Mouse (Mus musculus) kidney, embryonic 16.5 days (tissue): Measurements from ENCODE around the gene Barx1. TPM values are rescaled to one million over a fixed set of nuclear protein-coding genes. Genes with fewer than 3 reads are reported as not detected.

Experiments
- ATAC-seq: fragments of 200-750 bp; cut with Nextera tagmentation; 2 replicates; pipeline ENCODE4 v1.8.0; 2017; ENCODE audit warnings: moderate TSS enrichment; ENCODE audit not compliant: low FRiP score, low TSS enrichment
- H3K27ac ChIP-seq: fragments of 300-500 bp; sonication (generic); 2 replicates; pipeline ENCODE4 v1.5.1; 2014; ENCODE audit warnings: low read length
- H3K27me3 ChIP-seq: fragments of 300-500 bp; sonication (generic); 2 replicates; pipeline ENCODE4 v1.6.1; 2014; ENCODE audit warnings: low read length, control low read depth, mixed read lengths; ENCODE audit not compliant: insufficient read depth
- H3K36me3 ChIP-seq: fragments of 300-500 bp; sonication (generic); 2 replicates; pipeline ENCODE4 v1.6.1; 2014; ENCODE audit warnings: low read length, control low read depth, mixed read lengths; ENCODE audit not compliant: insufficient read depth
- H3K4me1 ChIP-seq: fragments of 300-500 bp; sonication (generic); 2 replicates; pipeline ENCODE4 v1.6.1; 2014; ENCODE audit warnings: low read length, control low read depth, mixed read lengths; ENCODE audit not compliant: insufficient read depth
- H3K4me2 ChIP-seq: fragments of 300-500 bp; sonication (generic); replicated peaks from 2 replicates; pipeline ENCODE4 v1.6.1; 2014; ENCODE audit warnings: low read depth, low read length
- H3K4me3 ChIP-seq: fragments of 300-500 bp; sonication (generic); 2 replicates; pipeline ENCODE4 v1.5.1; 2014; ENCODE audit warnings: mild to moderate bottlenecking, low read length
- H3K9ac ChIP-seq: fragments of 300-500 bp; sonication (generic); replicated peaks from 2 replicates; pipeline ENCODE4 v1.6.1; 2014; ENCODE audit warnings: low read length
- H3K9me3 ChIP-seq: fragments of 300-500 bp; sonication (generic); 2 replicates; pipeline ENCODE4 v1.6.1; 2016; ENCODE audit warnings: low read length, control low read depth
- WGBS: fragments of 180-500 bp; shearing (Covaris S2); extraction: QIAGEN DNeasy Blood & Tissue Kit; methylation state at CpG from one replicate; pipeline ENCODE4 v1.1.7; 2014; 5-methylcytosine and 5-hydroxymethylcytosine counted together
- polyA plus RNA-seq: library from polyadenylated mRNA; unstranded; fragments of >200 nt; fragmentation: Nextera tagmentation; extraction: Ambion mirVana; gene quantifications from 2 replicates; pipeline ENCODE4 v1.2.1, GENCODE M21; 2015

The Barx1 gene
- 0.11 and 0.13 TPM in 2 replicates for polyA plus RNA-seq

- Histone ChIP-seq H3K4me1 (peaks cover 23% of the 10 kb centered on the region), H3K27ac (no peak within 1 kb of the TSS)
- 0 out of 2 replicates have a peak, but pooled peaks have one; percentile 44 for ATAC-seq
Observed at GRCm38 (mm10) chr13:48662431-48663143, at the start of gene Barx1. TSS of gene Barx1 (plus strand) at chr13:48662998.

GRCm38 (mm10) chr13:48614525-48614924, 48.3 kb upstream of the Barx1 start:
- H3K27me3 ChIP-seq: no peaks in the 10 kb centered on the region
- peaks cover 18% of the 10 kb centered on the region for H3K9me3 ChIP-seq
- no peak overlapping the region for H3K27ac ChIP-seq
- H3K36me3 ChIP-seq: peaks cover 9% of the 10 kb centered on the region
- no peak for ATAC-seq
- H3K4me2 ChIP-seq: no peak overlapping the region
- H3K4me1 ChIP-seq: no peaks in the 10 kb centered on the region
- no peak overlapping the region for H3K9ac ChIP-seq
- 92% methylated on average over 2 of the region's 2 CpGs for WGBS
- no peak overlapping the region for H3K4me3 ChIP-seq

More at GRCm38 (mm10) chr13:48662431-48663143, at the start of gene Barx1:
- no peaks in the 10 kb centered on the region for H3K9me3 ChIP-seq
- under 1% methylated on average over 35 of the region's 73 CpGs for WGBS
- peak within 1 kb of the TSS; percentile 51; the same call in 1 of the 2 replicates for H3K9ac ChIP-seq
- peaks cover 100% of the 10 kb centered on the region for H3K27me3 ChIP-seq
- H3K36me3 ChIP-seq: no peaks in the 10 kb centered on the region
- H3K4me2 ChIP-seq: peak within 1 kb of the TSS; percentile 86
- H3K4me3 ChIP-seq: peak within 1 kb of the TSS; percentile 52

DNA sequence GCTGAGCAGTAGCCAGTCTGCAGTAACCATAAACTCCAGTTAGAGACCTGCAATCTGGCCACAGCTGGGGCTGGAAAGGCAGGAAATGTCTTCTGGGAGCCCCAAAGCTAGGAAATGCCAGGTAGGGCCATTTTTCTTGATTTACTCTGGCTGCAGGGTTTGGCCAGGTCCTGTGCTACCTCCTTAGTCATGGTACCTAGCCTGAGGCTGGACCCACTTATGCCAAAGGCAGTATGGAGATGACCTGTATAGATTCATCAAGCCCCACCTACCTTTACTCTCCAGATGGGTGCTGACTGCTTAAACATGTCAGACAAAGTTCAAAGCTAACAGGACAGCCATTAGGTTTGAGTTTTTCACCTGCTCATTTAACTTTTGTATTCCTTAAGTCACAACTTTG, 45.0 kb upstream of the Barx1 start:
- Histone ChIP-seq H3K27me3 (no peaks in the 10 kb centered on the region), H3K9me3 (peaks cover 18% of the 10 kb centered on the region), H3K36me3 (peaks cover 9% of the 10 kb centered on the region), H3K4me2 (no peak overlapping the region), H3K27ac (peak overlapping the region; percentile 78), H3K9ac (no peak overlapping the region), H3K4me3 (no peak overlapping the region), H3K4me1 (no peaks in the 10 kb centered on the region)
- ATAC-seq: 0 out of 2 replicates have a peak, but pooled peaks have one; percentile 57

GRCm38 (mm10) chr13:48618890-48619289, 43.9 kb upstream of the Barx1 start:
- Histone ChIP-seq H3K27me3 (no peaks in the 10 kb centered on the region), H3K9ac (no peak overlapping the region), H3K4me2 (no peak overlapping the region), H3K4me1 (no peaks in the 10 kb centered on the region), H3K27ac (no peak overlapping the region), H3K9me3 (peaks cover 18% of the 10 kb centered on the region), H3K36me3 (peaks cover 9% of the 10 kb centered on the region), H3K4me3 (no peak overlapping the region)
- 70% methylated on average over 4 of the region's 4 CpGs for WGBS
- no peak for ATAC-seq

- H3K36me3 ChIP-seq: no peaks in the 10 kb centered on the region
- peak; percentile 82 for ATAC-seq
- H3K27me3 ChIP-seq: peaks cover 4% of the 10 kb centered on the region; the same call in 1 of the 2 replicates
- H3K4me1 ChIP-seq: peaks cover 5% of the 10 kb centered on the region; the same call in 1 of the 2 replicates
- peak overlapping the region; percentile 77 for H3K4me3 ChIP-seq
- H3K4me2 ChIP-seq: peak overlapping the region; percentile 89
- H3K9me3 ChIP-seq: no peaks in the 10 kb centered on the region
- peak overlapping the region; percentile 93 for H3K9ac ChIP-seq
- H3K27ac ChIP-seq: peak overlapping the region; percentile 87
- WGBS: 1% methylated on average over 26 of the region's 26 CpGs
Observed at GRCm38 (mm10) chr13:48624968-48625398, 37.8 kb upstream of the Barx1 start.

GRCm38 (mm10) chr13:48625433-48626184, 37.2 kb upstream of the Barx1 start, which contains the start of gene Ptpdc1:
TSS of gene Ptpdc1 (minus strand) at chr13:48625664.
- H3K9me3 ChIP-seq: no peaks in the 10 kb centered on the region
- peak; percentile 100 for ATAC-seq
- H3K36me3 ChIP-seq: no peaks in the 10 kb centered on the region
- H3K4me3 ChIP-seq: peak within 1 kb of the TSS; percentile 77
- peaks cover 5% of the 10 kb centered on the region; the same call in 1 of the 2 replicates for H3K4me1 ChIP-seq
- H3K4me2 ChIP-seq: peak within 1 kb of the TSS; percentile 89
- H3K27me3 ChIP-seq: peaks cover 4% of the 10 kb centered on the region; the same call in 1 of the 2 replicates
- WGBS: 2% methylated on average over 71 of the region's 76 CpGs
- H3K27ac ChIP-seq: peak within 1 kb of the TSS; percentile 87
- peak within 1 kb of the TSS; percentile 93 for H3K9ac ChIP-seq

- WGBS: 77% methylated on average over 5 of the region's 5 CpGs
- H3K9me3 ChIP-seq: no peaks in the 10 kb centered on the region
- no peaks in the 10 kb centered on the region for H3K36me3 ChIP-seq
- no peak for ATAC-seq
- H3K4me1 ChIP-seq: peaks cover 4% of the 10 kb centered on the region; the same call in 1 of the 2 replicates
- H3K4me3 ChIP-seq: no peak overlapping the region
- H3K9ac ChIP-seq: no peak overlapping the region
- H3K4me2 ChIP-seq: no peak overlapping the region
- no peaks in the 10 kb centered on the region for H3K27me3 ChIP-seq
- no peak overlapping the region for H3K27ac ChIP-seq
Observed at GRCm38 (mm10) chr13:48631691-48632090, 31.1 kb upstream of the Barx1 start.

DNA sequence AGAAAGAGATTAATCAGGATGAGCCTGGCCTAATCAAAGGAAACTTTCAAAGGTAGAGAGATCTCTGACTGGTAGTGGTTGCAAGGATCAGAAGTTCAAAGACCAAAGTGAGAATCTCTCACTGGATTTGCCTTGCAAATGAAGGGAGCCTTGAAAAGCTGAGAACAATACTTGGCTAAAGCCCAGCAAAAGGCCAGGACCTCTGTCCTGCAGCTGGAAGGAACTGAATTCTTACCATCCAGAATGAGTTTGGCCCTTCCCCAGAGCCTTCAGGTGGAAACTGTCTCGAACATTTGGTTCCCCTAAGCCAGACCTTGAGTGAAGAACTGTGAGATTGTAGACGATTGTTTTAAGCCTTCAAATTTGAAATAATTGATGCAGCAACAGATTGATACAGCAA, 25.1 kb upstream of the Barx1 start:
- Histone ChIP-seq H3K4me3 (no peak overlapping the region), H3K36me3 (no peaks in the 10 kb centered on the region), H3K4me2 (no peak overlapping the region), H3K9me3 (no peaks in the 10 kb centered on the region), H3K4me1 (peaks cover 4% of the 10 kb centered on the region; the same call in 1 of the 2 replicates), H3K27ac (no peak overlapping the region), H3K9ac (no peak overlapping the region), H3K27me3 (no peaks in the 10 kb centered on the region)
- WGBS: 48% methylated on average over 2 of the region's 2 CpGs
- no peak for ATAC-seq

GRCm38 (mm10) chr13:48639570-48639969, 23.2 kb upstream of the Barx1 start:
- no peaks in the 10 kb centered on the region for H3K4me1 ChIP-seq
- no peak overlapping the region for H3K9ac ChIP-seq
- no peaks in the 10 kb centered on the region for H3K36me3 ChIP-seq
- ATAC-seq: no peak
- no peaks in the 10 kb centered on the region for H3K9me3 ChIP-seq
- no peak overlapping the region for H3K27ac ChIP-seq
- H3K4me3 ChIP-seq: no peak overlapping the region
- H3K4me2 ChIP-seq: no peak overlapping the region
- H3K27me3 ChIP-seq: 0 out of 2 replicates have a peak, but pooled peaks cover 2% of the 10 kb centered on the region
